Mouse (Mus musculus): ENCODE measurements at regions not wholly inside any gene's neighbourhood (a gene's known extent, or its start where the extent isn't known, plus 50 kb on each side); places are given as distances from the start of the nearest gene placed in this dataset.

DNA sequence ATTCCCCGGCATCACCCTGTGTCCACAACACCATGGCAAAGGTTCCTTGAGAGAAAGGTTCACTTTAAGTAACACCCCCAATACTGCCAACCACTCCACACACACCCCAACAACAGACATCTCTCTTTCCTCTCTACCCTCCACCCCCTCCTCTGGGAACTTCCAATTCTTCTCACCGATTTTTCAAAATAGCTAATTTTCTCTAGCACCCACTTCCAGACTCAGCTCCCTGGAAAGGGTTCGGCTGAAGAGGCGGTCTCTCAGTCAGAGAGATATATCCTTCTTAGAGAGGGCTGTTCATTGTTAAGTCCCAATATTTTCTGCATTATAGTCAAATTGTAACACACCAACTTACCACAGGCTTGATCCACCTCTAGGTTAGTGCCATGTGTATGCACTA lies 50.5 kb upstream of the Ssx2ip start:
- in situ Hi-C loops (cut with MboI; ENCODE audit: low sequenced_read_pairs in 2 of 2, unreplicated experiment in 2 of 2) = no loop called here
- TF ChIP-seq HCFC1 (IDR thresholded peaks at IDR 0.05; ENCODE audit: borderline replicate concordance, insufficient read depth, low read length) (no peak), MAFK (IDR thresholded peaks at IDR 0.05; ENCODE audit: insufficient read depth, low read depth, low read length) (no peak), ZNF384 (IDR thresholded peaks at IDR 0.05; ENCODE audit: low read depth, low read length) (no peak), CHD2 (IDR thresholded peaks at IDR 0.05; ENCODE audit: low read depth, low read length) (no peak), ZC3H11A (IDR thresholded peaks at IDR 0.05; ENCODE audit: borderline replicate concordance, low read depth, low read length) (no peak)
- H3K36me3 ChIP-seq (ENCODE audit: control insufficient read depth, insufficient read depth, low read length, poor library complexity, severe bottlenecking) = no peaks in the 10 kb centered on the region
- no peaks in the 10 kb centered on the region for H3K9me3 ChIP-seq (ENCODE audit: control insufficient read depth, insufficient read depth, low read depth, low read length)
- H3K27ac ChIP-seq (ENCODE audit: insufficient read depth, low read depth, low read length, poor library complexity, severe bottlenecking) = no peak overlapping the region
- H3K4me1 ChIP-seq (ENCODE audit: control insufficient read depth in 2 of 2, insufficient read depth in 2 of 2, low read length in 2 of 2, poor library complexity in 1 of 2) = peaks cover 0 to 4% of the 10 kb centered on the region in 2 experiments; a peak in 1 of 4 replicates
- no peak for DNase-seq (ENCODE audit: low read depth, low spot score)
- H3K9ac ChIP-seq (ENCODE audit: insufficient read depth, low read depth, low read length, poor library complexity, severe bottlenecking) = no peak overlapping the region
- no peak overlapping the region for H3K4me3 ChIP-seq (ENCODE audit: insufficient read depth in 1 of 2, low read depth in 1 of 2, low read length in 2 of 2, poor library complexity in 1 of 2, severe bottlenecking in 1 of 2)
